Mouse (Mus musculus) thymus, adult 2 months (tissue): Measurements from ENCODE around the gene Srp9.

Experiments
- CTCF ChIP-seq: fragments of 200-500 bp; IDR thresholded peaks from 2 replicates; pipeline ENCODE4 v1.5.1; 2012; ENCODE audit warnings: mild to moderate bottlenecking, control low read depth, low read length, moderate library complexity, borderline replicate concordance; ENCODE audit not compliant: control insufficient read depth, poor library complexity, insufficient read depth; ENCODE audit errors: extremely low read depth
- POLR2A ChIP-seq: fragments of 200-500 bp; IDR thresholded peaks from 2 replicates; pipeline ENCODE4 v1.6.1; 2012; ENCODE audit warnings: mild to moderate bottlenecking, low read length, control low read depth, moderate library complexity; ENCODE audit not compliant: control insufficient read depth, poor library complexity, insufficient read depth; ENCODE audit errors: extremely low read depth

- TF ChIP-seq CTCF, result no peak
- TF ChIP-seq POLR2A, result no peak
Observed at GRCm38 (mm10) chr1:182091261-182091660, 33.3 kb upstream of the Srp9 start.
